Mouse (Mus musculus) kidney, postnatal 0 days (tissue): ENCODE data around the gene Fras1. TPM values are rescaled to one million over a fixed set of nuclear protein-coding genes. Genes with fewer than 3 reads are reported as not detected.

Experiments used
- ATAC-seq: fragments of 200-750 bp; cut with Nextera tagmentation; replicated peaks from 2 replicates; pipeline ENCODE4 v1.8.0; 2017; ENCODE audit warnings: low read depth, moderate number of reproducible peaks, moderate TSS enrichment, moderate library complexity; ENCODE audit not compliant: low FRiP score
- DNase-seq: peaks from one replicate; pipeline ENCODE4 v3.0.0-alpha.2; 2016; ENCODE audit warnings: low spot score
- H3K27ac ChIP-seq: fragments of 300-500 bp; sonication (generic); 2 replicates; pipeline ENCODE4 v1.5.1; 2014; ENCODE audit warnings: mild to moderate bottlenecking
- H3K27me3 ChIP-seq: fragments of 300-500 bp; sonication (generic); 2 replicates; pipeline ENCODE4 v1.6.1; 2014; ENCODE audit warnings: low read length, mixed read lengths; ENCODE audit not compliant: insufficient read depth
- H3K36me3 ChIP-seq: fragments of 300-500 bp; sonication (generic); 2 replicates; pipeline ENCODE4 v1.6.1; 2014; ENCODE audit warnings: low read length, mixed read lengths; ENCODE audit not compliant: insufficient read depth
- H3K4me1 ChIP-seq: fragments of 300-500 bp; sonication (generic); replicated peaks from 2 replicates; pipeline ENCODE4 v1.6.1; 2014; ENCODE audit warnings: antibody characterized with exemption, low read length, mixed read lengths; ENCODE audit not compliant: insufficient read depth
- H3K4me2 ChIP-seq: fragments of 300-500 bp; sonication (generic); 2 replicates; pipeline ENCODE4 v1.6.1; 2014; ENCODE audit warnings: mild to moderate bottlenecking, low read length, moderate library complexity, mixed read lengths
- H3K4me3 ChIP-seq: fragments of 300-500 bp; sonication (generic); replicated peaks from 2 replicates; pipeline ENCODE4 v1.5.1; 2014; ENCODE audit warnings: low read depth, low read length
- H3K9ac ChIP-seq: fragments of 300-500 bp; sonication (generic); 2 replicates; pipeline ENCODE4 v1.6.1; 2014; ENCODE audit warnings: low read depth, low read length
- H3K9me3 ChIP-seq: fragments of 300-500 bp; sonication (generic); replicated peaks from 2 replicates; pipeline ENCODE4 v1.6.1; 2016; ENCODE audit warnings: low read length, inconsistent platforms, mixed read lengths
- CTCF ChIP-seq: IDR thresholded peaks from 2 replicates; pipeline ENCODE4 v1.5.1; 2016; ENCODE audit warnings: antibody characterized with exemption, low read depth, mild to moderate bottlenecking, moderate library complexity
- WGBS: fragments of 180-500 bp; shearing (Covaris S2); extraction: QIAGEN DNeasy Blood & Tissue Kit; methylation state at CpG from one replicate; pipeline ENCODE4 v1.1.7; 2014; 5-methylcytosine and 5-hydroxymethylcytosine counted together
- polyA plus RNA-seq: library from polyadenylated mRNA; unstranded; fragments of >200 nt; fragmentation: Nextera tagmentation; extraction: Ambion mirVana; gene quantifications from 2 replicates; pipeline ENCODE4 v1.2.1, GENCODE M21; 2015

Gene Fras1
- polyA plus RNA-seq, 1 experiment from 2014 or later = 15.8 TPM

GRCm38 (mm10) chr5:96515860-96516311 lies 142.1 kb downstream of the Fras1 start:
- ATAC-seq = peak; percentile 74
- TF ChIP-seq CTCF = peak; percentile 39; the same call in 1 of the 2 replicates
- no peak overlapping the region for H3K4me2 ChIP-seq
- 34% methylated on average over 3 of the region's 3 CpGs for WGBS
- H3K9me3 ChIP-seq = no peaks in the 10 kb centered on the region
- H3K27me3 ChIP-seq = no peaks in the 10 kb centered on the region
- H3K4me3 ChIP-seq = no peak overlapping the region
- peak; percentile 77 for DNase-seq
- H3K9ac ChIP-seq = no peak overlapping the region
- no peaks in the 10 kb centered on the region for H3K36me3 ChIP-seq
- H3K4me1 ChIP-seq = 0 out of 2 replicates have a peak, but pooled peaks cover 2% of the 10 kb centered on the region
- H3K27ac ChIP-seq = peak overlapping the region; percentile 14

GRCm38 (mm10) chr5:96516329-96516728 lies 142.6 kb downstream of the Fras1 start:
- Histone ChIP-seq H3K27ac (peak overlapping the region; percentile 14), H3K9ac (no peak overlapping the region), H3K36me3 (no peaks in the 10 kb centered on the region), H3K4me1 (0 out of 2 replicates have a peak, but pooled peaks cover 4% of the 10 kb centered on the region), H3K4me2 (no peak overlapping the region), H3K9me3 (no peaks in the 10 kb centered on the region), H3K4me3 (no peak overlapping the region), H3K27me3 (no peaks in the 10 kb centered on the region)
- ATAC-seq = peak; percentile 53; the same call in 1 of the 2 replicates
- peak; percentile 40 for DNase-seq
- WGBS = 34% methylated on average over 6 of the region's 6 CpGs
- TF ChIP-seq CTCF = no peak

DNA sequence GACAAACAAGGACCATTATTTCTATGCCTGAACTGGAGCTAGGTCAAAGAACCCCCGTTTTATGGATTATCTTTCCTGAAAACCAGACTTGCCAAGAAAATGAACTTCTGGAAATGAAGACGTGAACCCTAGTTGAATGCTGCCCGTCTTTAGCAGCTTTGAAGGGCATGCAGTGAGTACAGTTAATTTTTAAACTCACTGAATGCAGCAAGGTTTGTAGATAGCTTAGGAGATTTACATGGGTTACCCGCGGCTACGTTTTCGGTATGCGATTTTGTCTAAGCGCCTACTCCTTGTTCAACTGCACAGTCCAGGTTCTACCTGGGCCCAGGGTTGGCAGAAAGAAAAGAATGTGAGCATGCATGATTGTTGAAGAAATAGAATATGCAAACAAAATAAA lies 147.8 kb downstream of the Fras1 start:
- ATAC-seq = no peak
- peak overlapping the region; percentile 65 for H3K27ac ChIP-seq
- WGBS = 65% methylated on average over 9 of the region's 9 CpGs

DNA sequence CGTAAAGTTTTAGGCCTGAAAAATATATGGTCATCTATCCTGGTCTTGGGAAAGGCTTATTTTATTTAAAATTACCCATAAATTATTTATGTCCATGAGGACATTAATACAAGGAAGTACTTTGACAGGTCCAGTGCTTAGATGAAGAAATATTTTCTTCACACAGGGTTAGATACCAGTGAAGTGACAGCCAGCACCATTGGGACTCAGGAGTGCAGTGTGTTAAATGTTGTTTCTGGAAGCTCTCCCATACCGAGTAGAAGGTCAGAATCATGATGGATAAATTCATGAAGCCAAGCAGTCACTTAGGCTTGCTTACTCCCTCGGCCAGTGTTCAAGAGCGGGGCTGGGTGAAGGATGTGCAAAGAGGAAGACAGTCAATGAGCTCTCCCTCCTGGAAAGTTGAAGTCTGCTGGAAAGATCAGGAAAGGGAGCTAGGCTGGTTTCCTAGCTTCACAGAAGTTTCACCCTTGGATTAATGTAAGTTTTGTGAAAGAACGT lies 149.2 kb downstream of the Fras1 start:
- Histone ChIP-seq H3K27ac (no peak overlapping the region; the same call in 1 of the 2 replicates), H3K4me2 (no peak overlapping the region), H3K27me3 (no peaks in the 10 kb centered on the region), H3K4me3 (no peak overlapping the region), H3K9me3 (no peaks in the 10 kb centered on the region), H3K9ac (no peak overlapping the region), H3K4me1 (0 out of 2 replicates have a peak, but pooled peaks cover 9% of the 10 kb centered on the region), H3K36me3 (no peaks in the 10 kb centered on the region)
- DNase-seq = peak; percentile 72
- TF ChIP-seq CTCF = no peak
- WGBS = 42% methylated on average over 5 of the region's 5 CpGs
- no peak for ATAC-seq

More for the DNA sequence above, 147.8 kb downstream of the Fras1 start:
- TF ChIP-seq CTCF = no peak
- Histone ChIP-seq H3K36me3 (no peaks in the 10 kb centered on the region), H3K4me2 (peak overlapping the region; percentile 14; the same call in 1 of the 2 replicates), H3K4me1 (0 out of 2 replicates have a peak, but pooled peaks cover 9% of the 10 kb centered on the region), H3K9ac (no peak overlapping the region), H3K27me3 (no peaks in the 10 kb centered on the region), H3K9me3 (no peaks in the 10 kb centered on the region), H3K4me3 (no peak overlapping the region)
- peak; percentile 19 for DNase-seq

DNA sequence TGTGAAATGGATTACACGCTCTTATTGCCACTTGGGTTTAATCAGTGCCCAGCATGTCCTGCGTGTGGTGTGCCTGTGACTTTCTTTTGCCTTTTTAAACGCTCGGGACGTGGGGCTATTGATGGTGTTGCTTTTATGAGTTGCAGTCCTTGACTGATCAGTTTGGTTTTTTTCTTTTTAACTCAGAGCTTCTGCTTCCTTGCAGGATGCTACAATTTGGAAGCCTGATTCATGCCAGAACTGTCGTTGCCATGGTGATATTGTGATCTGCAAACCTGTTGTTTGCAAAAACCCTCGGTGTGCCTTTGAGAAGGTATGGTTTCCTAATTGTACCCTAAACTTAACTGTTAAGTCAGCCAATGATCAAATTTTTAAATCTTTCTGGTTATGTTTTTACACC lies 154.5 kb downstream of the Fras1 start:
- Histone ChIP-seq H3K36me3 (no peaks in the 10 kb centered on the region), H3K27ac (no peak overlapping the region), H3K4me1 (0 out of 2 replicates have a peak, but pooled peaks cover 1% of the 10 kb centered on the region), H3K27me3 (no peaks in the 10 kb centered on the region), H3K9ac (no peak overlapping the region), H3K4me2 (no peak overlapping the region), H3K4me3 (no peak overlapping the region), H3K9me3 (no peaks in the 10 kb centered on the region)
- 81% methylated on average over 7 of the region's 7 CpGs for WGBS
- no peak for TF ChIP-seq CTCF
- DNase-seq = no peak
- ATAC-seq = no peak

DNA sequence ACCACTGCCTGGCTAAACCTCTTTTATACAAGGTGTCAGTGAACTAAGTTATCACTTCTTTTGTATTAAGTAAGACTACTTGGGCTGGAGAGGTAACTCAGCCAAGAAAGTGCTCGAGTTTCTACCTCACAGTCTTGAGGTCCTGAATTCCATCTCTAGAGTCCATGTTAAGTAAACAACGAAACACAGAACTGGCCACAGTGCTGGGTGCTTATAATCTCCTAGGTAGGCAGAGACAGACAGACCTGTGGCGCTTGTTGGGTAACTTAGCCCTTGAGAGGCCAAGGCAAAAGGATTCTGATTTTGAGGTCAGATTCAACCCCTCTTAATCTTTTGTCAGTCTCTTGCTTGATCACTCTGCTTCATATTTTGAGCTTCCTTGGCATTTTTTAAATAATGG lies 156.8 kb downstream of the Fras1 start:
- H3K36me3 ChIP-seq = no peaks in the 10 kb centered on the region
- no peak for DNase-seq

GRCm38 (mm10) chr5:96531962-96532361 lies 158.2 kb downstream of the Fras1 start:
- DNase-seq = no peak
- Histone ChIP-seq H3K4me1 (no peaks in the 10 kb centered on the region), H3K9me3 (no peaks in the 10 kb centered on the region), H3K27me3 (no peaks in the 10 kb centered on the region), H3K9ac (no peak overlapping the region), H3K36me3 (no peaks in the 10 kb centered on the region), H3K4me2 (no peak overlapping the region), H3K27ac (no peak overlapping the region), H3K4me3 (no peak overlapping the region)
- TF ChIP-seq CTCF = no peak
- ATAC-seq = no peak

More for the DNA sequence above, 156.8 kb downstream of the Fras1 start:
- no peak for ATAC-seq
- no peak for TF ChIP-seq CTCF
- no peaks in the 10 kb centered on the region for H3K9me3 ChIP-seq
- no peak overlapping the region for H3K4me3 ChIP-seq
- 86% methylated on average over 3 of the region's 3 CpGs for WGBS
- H3K4me1 ChIP-seq = no peaks in the 10 kb centered on the region
- no peak overlapping the region for H3K4me2 ChIP-seq
- H3K27ac ChIP-seq = no peak overlapping the region
- no peak overlapping the region for H3K9ac ChIP-seq
- H3K27me3 ChIP-seq = no peaks in the 10 kb centered on the region
